Mouse (Mus musculus) cortical plate, adult 2 months (tissue): ENCODE measurements around the gene Socs1.

ENCODE experiments used
- CTCF ChIP-seq: fragments of 200-500 bp; IDR thresholded peaks from 2 replicates; pipeline ENCODE4 v1.5.1; 2011; ENCODE audit warnings: mild to moderate bottlenecking, control low read depth, low read length; ENCODE audit not compliant: insufficient read depth; ENCODE audit errors: extremely low read depth
- POLR2A ChIP-seq: fragments of 200-500 bp; IDR thresholded peaks from 2 replicates; pipeline ENCODE4 v1.6.1; 2011; ENCODE audit warnings: mild to moderate bottlenecking, low read length, control low read depth; ENCODE audit not compliant: insufficient read depth; ENCODE audit errors: extremely low read depth

GRCm38 (mm10) chr16:10736364-10736763 lies 49.0 kb downstream of the Socs1 start:
- TF ChIP-seq POLR2A (no peak), CTCF (no peak)
